Mouse (Mus musculus) left cerebral cortex, adult 9 months (tissue): Measurements from ENCODE around the gene Cxcl5.
"Not testable (repeated sequence)": the region's sequence is repeated elsewhere in the genome, so short reads cannot be mapped to it uniquely, and the experiment has no call there.

ENCODE experiments used
- DNase-seq, 2 experiments: peaks; one replicate each; pipeline ENCODE4 v3.0.0; 2022; ENCODE audit warnings: low spot score in 2 of 2

The Cxcl5 gene

DNA sequence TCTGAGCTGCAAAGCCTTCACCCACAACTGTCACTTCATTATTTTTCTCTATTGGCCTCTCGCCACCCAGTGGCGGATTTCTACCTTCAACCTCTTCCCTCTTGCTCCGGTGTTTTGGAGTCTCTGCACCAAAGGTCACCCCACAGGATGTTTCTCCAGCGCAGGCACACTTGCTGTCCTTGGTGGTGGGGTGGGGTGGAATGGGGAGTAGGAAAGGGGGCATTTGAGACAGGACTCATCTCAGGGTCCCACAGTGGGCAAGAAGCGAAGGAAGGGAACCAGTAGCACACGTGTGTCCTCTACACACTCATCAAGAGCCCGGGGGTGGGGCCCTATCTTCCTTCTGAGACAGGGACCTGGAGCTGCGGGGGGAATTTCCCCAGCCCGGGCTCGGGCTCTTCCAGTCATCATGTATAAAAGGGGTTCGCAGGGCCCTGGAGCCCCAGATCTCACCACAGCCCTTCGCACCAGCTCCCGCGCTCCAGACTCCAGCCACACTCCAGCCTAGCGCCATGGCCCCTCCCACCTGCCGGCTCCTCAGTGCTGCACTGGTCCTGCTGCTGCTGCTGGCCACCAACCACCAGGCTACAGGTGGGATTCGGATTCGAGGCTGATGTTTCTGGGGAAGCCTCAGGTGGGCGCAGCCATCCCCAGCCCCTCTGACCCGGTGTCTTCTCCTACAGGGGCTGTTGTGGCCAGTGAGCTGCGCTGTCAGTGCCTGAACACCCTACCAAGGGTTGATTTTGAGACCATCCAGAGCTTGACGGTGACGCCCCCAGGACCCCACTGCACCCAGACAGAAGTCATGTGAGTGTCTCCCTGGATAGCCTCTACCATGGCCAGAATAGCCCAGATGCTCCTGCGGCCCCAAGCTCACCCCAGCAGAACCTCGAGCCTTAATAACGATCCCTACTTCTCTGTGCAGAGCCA is 26.8 kb downstream of the Cxcl5 start, which contains the start of gene Cxcl3:
TSS of gene Cxcl3 (plus strand) at position 445 of the 930 bp plus-strand sequence.
- DNase-seq: no peak

DNA sequence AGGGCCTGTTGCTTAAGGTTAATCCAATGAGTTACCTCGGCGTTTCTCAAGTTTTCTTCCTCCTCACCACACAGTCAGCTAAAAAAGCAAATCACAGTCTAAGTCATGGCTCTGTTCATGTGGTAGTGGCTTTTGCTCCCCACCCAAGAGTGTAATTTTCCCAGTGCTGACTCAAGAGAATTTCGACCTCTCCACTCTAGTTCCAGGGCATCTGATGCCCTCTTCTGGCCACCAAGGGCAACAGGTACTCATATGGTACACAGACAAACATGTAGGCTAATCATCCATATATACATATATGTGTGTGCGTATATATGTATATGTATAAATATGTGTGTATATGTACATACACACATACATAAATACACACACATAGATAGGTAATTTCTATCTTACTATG is 29.0 kb downstream of the Cxcl5 start:
- no peak for DNase-seq

DNA sequence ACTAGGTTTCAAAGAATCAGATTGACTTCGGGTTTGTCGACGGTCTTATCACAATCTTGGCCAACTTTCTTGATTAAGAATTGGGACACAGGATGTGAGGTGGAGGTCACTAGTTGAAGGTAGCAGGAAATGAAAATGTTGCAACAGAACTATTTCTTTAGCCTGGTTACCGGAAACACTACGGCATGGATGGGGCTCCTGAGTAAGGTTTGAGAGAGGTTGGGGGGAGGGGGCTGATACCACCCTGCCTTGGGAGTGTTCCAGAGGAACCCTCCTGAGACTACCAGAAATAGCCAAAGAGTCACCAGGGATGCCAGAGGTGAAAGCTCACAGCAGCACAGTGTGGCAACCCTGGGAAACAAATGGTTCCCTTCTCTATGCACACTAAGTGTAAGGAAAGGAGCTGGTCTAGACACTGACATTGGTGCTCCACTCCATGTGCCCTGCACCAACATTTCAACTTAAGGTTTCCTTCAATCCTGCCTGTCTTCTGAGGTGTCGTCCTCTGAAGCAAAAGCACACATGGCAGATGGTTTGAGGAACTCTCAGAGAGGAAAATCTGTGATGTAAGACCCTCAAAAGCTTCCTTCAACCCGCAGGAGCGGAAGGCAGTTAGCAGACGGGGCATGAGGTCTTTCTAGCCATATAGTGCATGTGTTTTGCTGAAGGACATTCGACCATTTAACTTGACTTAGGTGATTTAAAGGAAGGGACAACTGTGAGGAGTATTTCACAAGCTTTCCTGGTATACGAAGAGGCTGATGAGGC is 30.3 kb downstream of the Cxcl5 start:
- DNase-seq: no peak

- DNase-seq: no peak
Measured at GRCm38 (mm10) chr5:90790074-90790502, 30.9 kb downstream of the Cxcl5 start.

- no peak for DNase-seq
Measured at GRCm38 (mm10) chr5:90794195-90794625, 35.0 kb downstream of the Cxcl5 start, which contains the start of gene Cxcl15. Gene Cxcl15, plus strand, starts transcription at chr5:90794534.

DNA sequence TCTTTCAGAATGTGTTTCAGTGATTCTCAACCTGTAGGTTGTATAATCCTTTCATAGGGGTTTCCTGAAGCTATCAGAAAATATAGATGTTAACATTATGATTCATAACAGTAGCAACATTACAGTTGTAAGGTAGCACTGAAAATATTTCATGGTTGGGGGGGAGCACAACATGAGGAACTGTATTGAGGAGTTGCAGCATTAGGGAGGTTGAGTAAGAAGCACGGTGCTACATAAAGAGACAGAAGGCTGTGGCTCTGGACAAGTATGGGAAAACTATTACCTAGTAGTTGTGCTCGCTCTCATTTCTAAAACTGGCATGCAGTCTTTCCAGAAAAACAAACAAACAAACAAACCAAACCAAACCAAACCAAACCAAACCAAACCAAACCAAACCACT is 36.2 kb downstream of the Cxcl5 start:
- DNase-seq: not testable (repeated sequence)

- DNase-seq: no peak
Measured at GRCm38 (mm10) chr5:90804574-90804973, 45.4 kb downstream of the Cxcl5 start.

DNA sequence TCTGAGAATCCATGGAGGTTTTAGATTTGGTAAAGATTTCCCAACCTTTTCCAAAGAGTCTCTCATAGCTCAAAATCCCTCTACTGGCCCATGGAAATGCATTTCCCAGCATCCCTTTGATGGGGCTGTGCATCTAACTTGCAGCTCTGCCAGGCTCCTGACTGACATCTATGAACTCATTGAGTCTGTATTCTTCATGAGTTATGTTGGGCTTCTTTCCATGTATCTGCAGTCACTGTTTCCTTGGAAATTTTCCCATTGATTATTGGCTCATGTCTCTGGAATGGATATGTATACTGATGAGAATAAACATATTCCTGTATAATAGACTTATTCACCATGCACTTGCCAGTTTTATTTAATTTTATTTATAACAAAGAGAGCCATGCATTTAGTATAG is 46.9 kb downstream of the Cxcl5 start:
- DNase-seq: no peak

DNA sequence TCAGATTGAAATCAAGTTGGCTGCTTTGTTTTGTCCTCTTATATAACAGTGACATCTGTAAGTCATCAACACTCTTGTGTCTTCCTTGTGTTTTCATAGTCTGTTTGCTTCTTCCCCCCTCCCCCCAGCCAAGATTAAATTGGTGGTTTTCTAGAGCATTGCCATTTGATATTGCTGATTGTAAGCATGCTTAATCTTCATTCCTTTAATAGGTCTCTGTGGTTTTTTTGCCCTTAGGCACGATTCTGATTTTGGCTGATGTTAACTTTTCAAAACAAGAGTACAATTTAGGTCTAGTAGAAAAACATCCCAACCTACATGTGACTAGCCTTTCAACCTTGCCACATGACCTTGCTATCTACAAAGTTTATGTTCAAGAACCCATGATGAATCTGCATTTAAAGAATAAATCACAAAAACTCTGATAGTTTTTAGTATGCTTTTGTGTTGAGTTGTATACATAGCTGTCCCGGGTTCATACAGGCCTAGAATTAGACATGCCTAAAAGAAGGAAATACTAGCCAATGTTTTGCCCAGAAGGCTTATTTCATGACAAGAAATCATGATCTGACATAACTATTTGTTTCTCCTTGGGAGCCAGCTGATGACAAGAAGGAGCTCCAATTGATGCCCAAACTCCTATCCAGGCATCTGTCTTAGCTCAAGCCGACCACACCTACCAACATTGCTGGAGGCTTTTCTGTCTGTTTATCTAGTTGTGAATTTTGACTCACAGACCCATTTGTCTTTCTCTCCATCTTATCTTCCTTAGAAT is 48.2 kb downstream of the Cxcl5 start:
- no peak for DNase-seq
